Mouse (Mus musculus): ENCODE results near the gene Mrps21.

DNA sequence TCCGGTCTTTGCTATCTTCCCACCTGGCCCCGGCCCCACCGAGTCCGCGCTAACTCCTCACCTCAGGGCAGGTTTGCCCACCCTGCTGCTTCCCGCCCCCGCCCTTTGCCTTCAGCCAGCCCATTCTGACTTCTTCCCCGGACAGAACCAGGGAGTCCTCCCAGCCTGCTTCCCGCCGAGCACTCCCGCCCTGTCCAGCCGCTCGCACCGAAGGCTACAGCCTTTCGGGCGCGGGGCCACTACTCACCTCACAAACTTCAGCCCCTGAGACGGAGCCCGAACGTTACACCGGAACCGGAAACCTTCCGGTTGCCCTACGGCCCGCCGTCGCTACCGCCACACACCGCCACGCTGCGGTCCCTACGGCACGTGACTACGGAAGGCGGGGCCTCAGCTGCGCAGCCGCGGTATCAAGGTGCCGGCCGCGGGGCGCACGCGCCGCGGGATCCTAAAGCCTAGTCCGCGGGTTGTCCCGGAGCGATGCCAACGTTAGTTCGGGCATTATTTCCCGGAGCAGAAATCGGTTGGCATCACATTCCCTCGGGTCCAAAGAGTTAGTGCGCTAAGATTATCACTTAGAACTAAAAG lies 15.7 kb downstream of the Mrps21 start, which contains the start of gene Prpf3:
- TF ChIP-seq POLR2A (IDR thresholded peaks at IDR 0.05; ENCODE audit: insufficient read depth, low read depth, low read length), result peak; percentile 94
- peak; percentile 32 for TF ChIP-seq CTCF (IDR thresholded peaks at IDR 0.05)
- peak; percentile 33; the same call in 1 of the 2 replicates for TF ChIP-seq EP300 (IDR thresholded peaks at IDR 0.05; ENCODE audit: insufficient read depth, low read depth, low read length)

All from heart, adult 2 months (tissue).